Mouse (Mus musculus) liver, embryonic 13.5 days (tissue): Measurements from ENCODE around the gene Lrrc58. TPM values are rescaled to one million over a fixed set of nuclear protein-coding genes. Genes with fewer than 3 reads are reported as not detected.

ENCODE experiments used
- ATAC-seq: fragments of 200-750 bp; cut with Nextera tagmentation; 2 replicates; pipeline ENCODE4 v1.8.0; 2017; ENCODE audit warnings: low read depth, mild to moderate bottlenecking, moderate number of reproducible peaks, moderate library complexity
- DNase-seq: peaks from one replicate; pipeline ENCODE4 v3.0.0; 2022
- H3K27ac ChIP-seq: fragments of 300-500 bp; sonication (generic); 2 replicates; pipeline ENCODE4 v1.5.1; 2015; ENCODE audit warnings: moderate library complexity, mild to moderate bottlenecking, inconsistent platforms
- H3K27me3 ChIP-seq: fragments of 300-500 bp; sonication (generic); 2 replicates; pipeline ENCODE4 v1.6.1; 2015; ENCODE audit warnings: mild to moderate bottlenecking, inconsistent platforms
- H3K36me3 ChIP-seq: fragments of 300-500 bp; sonication (generic); 2 replicates; pipeline ENCODE4 v1.6.1; 2015; ENCODE audit warnings: mild to moderate bottlenecking, inconsistent platforms
- H3K4me1 ChIP-seq: fragments of 300-500 bp; sonication (generic); replicated peaks from 2 replicates; pipeline ENCODE4 v1.6.1; 2015; ENCODE audit warnings: inconsistent platforms
- H3K4me2 ChIP-seq: fragments of 300-500 bp; sonication (generic); 2 replicates; pipeline ENCODE4 v1.6.1; 2015; ENCODE audit warnings: inconsistent platforms, mild to moderate bottlenecking, moderate library complexity
- H3K4me3 ChIP-seq: fragments of 300-500 bp; sonication (generic); replicated peaks from 2 replicates; pipeline ENCODE4 v1.5.1; 2015; ENCODE audit warnings: mild to moderate bottlenecking, inconsistent platforms
- H3K9ac ChIP-seq: fragments of 300-500 bp; sonication (generic); 2 replicates; pipeline ENCODE4 v1.6.1; 2015; ENCODE audit warnings: mild to moderate bottlenecking, inconsistent platforms
- H3K9me3 ChIP-seq: fragments of 300-500 bp; sonication (generic); replicated peaks from 2 replicates; pipeline ENCODE4 v1.6.1; 2016; ENCODE audit warnings: inconsistent platforms
- WGBS: fragments of 180-500 bp; shearing (Covaris S2); methylation state at CpG from one replicate; pipeline ENCODE4 v1.1.7; 2015; ENCODE audit not compliant: insufficient replicate concordance; 5-methylcytosine and 5-hydroxymethylcytosine counted together
- polyA plus RNA-seq: library from polyadenylated mRNA; unstranded; fragments of >200 nt; fragmentation: Nextera tagmentation; extraction: Ambion mirVana; gene quantifications from 2 replicates; pipeline ENCODE4 v1.2.1, GENCODE M21; 2015

Lrrc58 gene
- polyA plus RNA-seq, 1 experiment from 2014 or later: 12.1 TPM

DNA sequence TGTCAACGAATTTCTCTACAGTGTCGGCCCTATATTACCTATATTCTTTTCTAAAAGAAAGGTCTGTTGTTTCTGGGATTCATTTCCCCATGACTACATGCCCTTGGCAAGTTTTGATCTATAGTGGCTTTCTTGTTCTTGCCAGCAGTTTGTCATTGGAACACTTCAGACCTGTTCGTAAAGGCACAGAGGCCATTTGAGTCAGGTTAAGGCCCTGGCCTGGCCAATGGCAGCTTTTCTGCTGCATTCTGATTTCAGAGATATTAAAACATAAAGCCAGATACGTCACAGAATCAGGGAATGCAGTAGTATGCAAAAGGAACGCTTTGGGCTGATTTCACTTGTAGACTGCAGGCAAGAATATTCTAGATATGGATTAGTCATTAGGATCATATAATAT is 30.6 kb downstream of the Lrrc58 start:
- Histone ChIP-seq H3K27ac (no peak overlapping the region), H3K36me3 (no peaks in the 10 kb centered on the region), H3K4me1 (peaks cover 14% of the 10 kb centered on the region), H3K27me3 (no peaks in the 10 kb centered on the region), H3K9ac (no peak overlapping the region), H3K4me2 (no peak overlapping the region), H3K4me3 (no peak overlapping the region), H3K9me3 (no peaks in the 10 kb centered on the region)
- ATAC-seq (no peak), DNase-seq (no peak)
- 72% methylated on average over 5 of the region's 5 CpGs for WGBS

DNA sequence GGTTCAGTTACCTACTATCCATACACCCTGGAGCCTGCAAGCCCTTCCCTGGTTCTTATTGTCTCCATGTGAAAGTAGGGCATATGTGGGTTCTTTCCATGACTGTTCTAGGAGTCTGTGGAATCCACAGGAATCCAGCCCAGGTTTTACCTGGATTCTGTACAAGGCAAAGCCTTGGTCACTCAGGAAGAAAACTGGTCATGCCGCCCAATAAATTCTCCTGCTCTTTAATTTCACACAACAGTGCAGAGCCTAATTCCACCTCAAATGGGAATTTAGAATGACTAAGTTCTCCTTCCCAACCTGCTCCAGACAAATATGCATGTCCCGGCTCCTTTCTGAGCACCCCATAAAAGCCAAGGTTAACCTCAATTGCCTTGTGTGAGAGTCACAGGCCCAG is 31.2 kb downstream of the Lrrc58 start:
- H3K9ac ChIP-seq: no peak overlapping the region
- no peak overlapping the region for H3K27ac ChIP-seq
- peaks cover 8% of the 10 kb centered on the region for H3K4me1 ChIP-seq
- H3K27me3 ChIP-seq: no peaks in the 10 kb centered on the region
- no peak overlapping the region for H3K4me3 ChIP-seq
- WGBS: 58% methylated on average over 2 of the region's 2 CpGs
- DNase-seq (no peak), ATAC-seq (no peak)
- H3K36me3 ChIP-seq: no peaks in the 10 kb centered on the region
- H3K9me3 ChIP-seq: no peaks in the 10 kb centered on the region
- no peak overlapping the region for H3K4me2 ChIP-seq

DNA sequence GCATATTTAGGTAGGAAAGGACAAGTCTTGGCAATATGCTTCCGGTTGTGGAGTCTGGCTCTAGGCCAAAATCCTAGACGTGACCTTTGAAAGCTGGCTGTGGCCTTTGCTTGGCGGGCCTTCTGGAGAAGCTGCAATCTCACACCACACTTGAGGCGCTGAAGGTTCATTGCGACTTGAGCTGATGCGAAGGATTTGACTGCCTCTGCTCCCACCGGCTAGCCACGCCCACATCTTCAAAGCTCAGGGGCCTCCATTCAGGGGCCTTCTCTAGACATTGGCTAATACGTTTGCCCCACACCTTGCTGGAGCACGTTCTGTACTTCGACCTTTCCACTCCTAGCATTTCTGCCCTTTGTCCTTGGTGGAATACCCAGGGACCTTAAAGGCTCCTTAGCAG is 33.1 kb downstream of the Lrrc58 start:
- no peak for DNase-seq
- no peak overlapping the region for H3K27ac ChIP-seq
- no peak overlapping the region for H3K4me2 ChIP-seq
- no peak overlapping the region for H3K9ac ChIP-seq
- H3K9me3 ChIP-seq: no peaks in the 10 kb centered on the region
- no peak overlapping the region for H3K4me3 ChIP-seq
- no peaks in the 10 kb centered on the region for H3K27me3 ChIP-seq
- ATAC-seq: no peak
- no peaks in the 10 kb centered on the region for H3K4me1 ChIP-seq
- WGBS: 49% methylated on average over 11 of the region's 11 CpGs
- no peaks in the 10 kb centered on the region for H3K36me3 ChIP-seq

DNA sequence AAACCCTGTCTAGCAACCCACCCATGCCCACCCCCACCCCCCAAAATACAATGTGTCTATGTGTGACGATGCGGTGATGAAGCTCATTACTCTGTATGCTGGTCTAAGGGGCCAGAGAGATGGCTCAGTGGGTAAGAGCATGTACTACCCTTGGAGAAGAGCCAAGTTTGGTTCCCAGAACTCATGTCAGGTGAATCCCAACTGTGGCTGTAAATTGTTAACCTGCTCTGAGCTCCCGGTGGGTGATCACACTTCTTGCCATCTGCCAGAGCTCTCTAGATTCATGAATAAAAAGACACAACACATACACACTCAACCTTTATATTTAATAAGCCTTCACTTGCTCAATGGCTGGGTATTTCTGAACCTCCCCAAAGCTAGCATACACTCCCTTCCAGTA is 38.3 kb downstream of the Lrrc58 start:
- H3K9me3 ChIP-seq: no peaks in the 10 kb centered on the region
- H3K27ac ChIP-seq: no peak overlapping the region
- ATAC-seq (no peak), DNase-seq (no peak)
- no peaks in the 10 kb centered on the region for H3K4me1 ChIP-seq
- no peak overlapping the region for H3K4me3 ChIP-seq
- no peaks in the 10 kb centered on the region for H3K27me3 ChIP-seq
- H3K36me3 ChIP-seq: no peaks in the 10 kb centered on the region
- H3K9ac ChIP-seq: no peak overlapping the region
- 77% methylated on average over 3 of the region's 3 CpGs for WGBS
- no peak overlapping the region for H3K4me2 ChIP-seq

DNA sequence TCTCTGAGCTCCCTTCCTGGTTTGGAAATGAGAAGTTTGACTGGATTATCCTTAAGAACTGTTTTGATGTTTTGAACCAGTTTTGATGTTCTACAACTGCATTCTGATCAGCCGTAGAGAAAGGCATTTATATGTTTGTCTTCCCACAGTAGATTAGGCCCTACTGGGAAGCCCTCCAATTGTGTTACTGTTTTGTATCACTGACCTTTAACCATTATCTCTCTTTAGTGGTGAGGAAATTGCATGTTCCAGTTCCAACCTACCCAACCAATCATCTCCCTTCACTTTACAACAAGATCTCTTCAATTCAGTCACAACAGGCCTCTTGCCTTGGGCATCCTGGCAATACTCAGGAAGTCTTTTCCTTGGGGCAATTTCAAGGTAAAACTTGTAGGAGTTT is 42.9 kb downstream of the Lrrc58 start:
- no peak overlapping the region for H3K27ac ChIP-seq
- no peak overlapping the region for H3K9ac ChIP-seq
- no peaks in the 10 kb centered on the region for H3K4me1 ChIP-seq
- H3K4me3 ChIP-seq: no peak overlapping the region
- no peaks in the 10 kb centered on the region for H3K9me3 ChIP-seq
- 54% methylated on average over 1 of the region's 1 CpGs for WGBS
- DNase-seq: no peak
- no peak for ATAC-seq
- H3K27me3 ChIP-seq: peaks cover 18% of the 10 kb centered on the region
- no peaks in the 10 kb centered on the region for H3K36me3 ChIP-seq
- H3K4me2 ChIP-seq: no peak overlapping the region

DNA sequence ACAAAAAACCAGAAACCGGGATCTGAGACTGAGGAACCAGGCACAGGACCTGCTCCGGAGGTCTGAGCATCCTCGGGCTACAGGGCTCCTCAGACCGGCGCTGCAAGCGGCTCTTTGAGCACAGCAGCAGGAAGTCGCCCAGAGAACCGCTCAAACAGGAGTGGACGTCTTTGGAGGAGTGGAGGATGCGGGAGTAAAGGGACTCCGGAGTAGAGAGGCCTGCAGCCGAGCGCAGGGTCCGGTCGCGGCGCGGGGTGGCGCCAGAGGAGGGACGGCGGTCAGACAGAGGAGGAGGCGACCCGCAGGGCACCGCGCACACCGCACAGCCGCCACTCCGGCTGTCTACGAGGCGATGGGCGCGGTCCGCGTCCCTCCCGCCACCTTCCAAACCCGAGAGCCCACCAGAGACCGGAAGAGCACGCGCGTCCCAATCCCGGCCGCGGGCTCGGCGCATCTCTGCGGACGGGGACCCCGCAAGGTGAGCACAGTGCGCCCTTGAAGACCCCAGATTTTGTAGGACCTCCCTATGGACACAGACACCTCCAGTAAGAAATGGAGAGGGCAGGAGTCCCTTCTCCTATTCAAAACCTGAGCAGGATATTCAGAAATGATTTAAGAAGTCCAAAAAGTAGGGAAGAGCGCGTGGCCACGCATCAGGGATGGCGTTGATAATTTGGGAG is 48.1 kb downstream of the Lrrc58 start, which contains the start of gene Gpr156:
Gpr156 (plus strand) TSS at position 359 of the 680 bp plus-strand sequence.
- Histone ChIP-seq H3K9ac (no peak within 1 kb of the TSS), H3K27ac (no peak within 1 kb of the TSS), H3K27me3 (peaks cover 40% of the 10 kb centered on the region), H3K36me3 (no peaks in the 10 kb centered on the region), H3K4me1 (no peaks in the 10 kb centered on the region), H3K4me2 (peak within 1 kb of the TSS; percentile 57), H3K4me3 (peak within 1 kb of the TSS; percentile 40), H3K9me3 (no peaks in the 10 kb centered on the region)
- WGBS: 3% methylated on average over 42 of the region's 53 CpGs
- ATAC-seq: no peak
- DNase-seq: no peak

DNA sequence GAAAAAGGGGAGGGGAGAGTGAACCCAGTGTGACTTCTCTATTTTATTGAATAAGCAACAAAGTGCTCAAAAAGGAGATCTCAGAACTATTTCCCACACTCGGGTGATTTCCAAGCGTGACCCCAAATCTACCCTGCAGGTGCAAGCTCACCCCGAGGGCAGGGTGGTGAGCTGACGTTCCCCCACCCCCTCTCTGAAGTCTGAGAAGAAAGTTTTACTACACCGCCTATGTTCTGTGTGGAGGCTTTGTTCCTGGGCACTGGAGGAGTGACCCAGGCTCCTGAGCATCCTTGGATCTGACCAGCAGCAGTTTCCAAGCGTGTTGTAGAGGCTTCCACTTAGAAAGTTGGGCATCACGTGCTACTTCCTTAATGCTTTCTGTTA is 48.6 kb downstream of the Lrrc58 start:
- Histone ChIP-seq H3K4me3 (no peak overlapping the region), H3K9me3 (no peaks in the 10 kb centered on the region), H3K36me3 (no peaks in the 10 kb centered on the region), H3K9ac (no peak overlapping the region), H3K27ac (no peak overlapping the region), H3K4me1 (no peaks in the 10 kb centered on the region), H3K27me3 (peaks cover 40% of the 10 kb centered on the region), H3K4me2 (no peak overlapping the region)
- WGBS: 28% methylated on average over 7 of the region's 7 CpGs
- DNase-seq (no peak), ATAC-seq (no peak)

DNA sequence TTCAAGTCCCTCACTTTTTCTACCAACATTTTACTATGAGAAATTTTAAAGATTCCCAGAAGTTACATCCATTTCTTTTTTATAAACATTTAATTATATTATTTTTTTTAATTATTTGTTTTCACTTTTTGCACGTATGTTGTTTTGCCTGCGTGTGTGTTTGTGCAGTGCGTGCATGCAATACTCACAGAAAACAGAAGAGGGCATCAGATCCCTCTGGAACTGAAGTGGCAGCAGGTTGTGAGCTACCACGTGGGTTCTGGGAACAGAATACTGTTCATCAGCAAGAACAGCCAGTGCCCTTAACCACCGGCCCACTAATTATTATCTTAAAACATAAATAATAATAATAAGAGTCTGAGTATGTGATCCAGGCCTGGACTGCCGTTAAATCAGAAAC is 50.8 kb downstream of the Lrrc58 start:
- Histone ChIP-seq H3K9ac (no peak overlapping the region), H3K27ac (no peak overlapping the region), H3K4me2 (no peak overlapping the region), H3K27me3 (peaks cover 40% of the 10 kb centered on the region), H3K4me3 (no peak overlapping the region), H3K9me3 (no peaks in the 10 kb centered on the region), H3K36me3 (no peaks in the 10 kb centered on the region), H3K4me1 (no peaks in the 10 kb centered on the region)
- DNase-seq (no peak), ATAC-seq (no peak)
- 74% methylated on average over 6 of the region's 6 CpGs for WGBS

DNA sequence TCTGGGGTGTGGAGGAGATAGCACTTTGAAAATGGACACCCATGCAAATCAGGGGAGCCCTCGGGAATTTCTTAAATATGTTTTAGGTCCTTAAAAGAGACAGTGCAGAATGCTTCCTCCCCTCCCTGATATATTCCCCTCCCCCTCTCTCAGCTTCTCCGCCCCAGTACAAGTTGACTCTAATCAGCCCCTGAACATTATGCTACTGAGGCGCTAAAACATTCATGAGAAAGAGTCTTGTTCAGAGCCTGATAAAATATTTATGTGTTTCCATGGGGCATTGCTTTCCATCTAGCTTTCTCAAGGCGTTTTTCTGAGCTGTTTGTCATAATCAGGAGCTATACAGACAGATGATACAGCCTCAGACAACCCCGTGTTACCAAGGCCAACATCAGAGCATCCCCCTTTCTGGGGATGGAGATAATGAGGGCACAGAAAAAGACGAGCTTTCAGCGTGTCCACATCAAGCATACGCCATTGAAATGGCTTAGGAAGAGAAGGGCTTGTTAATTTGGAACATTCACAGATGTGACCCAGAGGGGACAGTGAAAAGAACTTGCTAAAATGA is 52.7 kb downstream of the Lrrc58 start:
- WGBS: 45% methylated on average over 8 of the region's 8 CpGs
- H3K36me3 ChIP-seq: no peaks in the 10 kb centered on the region
- ATAC-seq (no peak), DNase-seq (no peak)
- peaks cover 23% of the 10 kb centered on the region for H3K27me3 ChIP-seq
- no peak overlapping the region for H3K4me2 ChIP-seq
- H3K4me3 ChIP-seq: no peak overlapping the region
- no peaks in the 10 kb centered on the region for H3K4me1 ChIP-seq
- no peaks in the 10 kb centered on the region for H3K9me3 ChIP-seq
- no peak overlapping the region for H3K27ac ChIP-seq
- no peak overlapping the region for H3K9ac ChIP-seq

DNA sequence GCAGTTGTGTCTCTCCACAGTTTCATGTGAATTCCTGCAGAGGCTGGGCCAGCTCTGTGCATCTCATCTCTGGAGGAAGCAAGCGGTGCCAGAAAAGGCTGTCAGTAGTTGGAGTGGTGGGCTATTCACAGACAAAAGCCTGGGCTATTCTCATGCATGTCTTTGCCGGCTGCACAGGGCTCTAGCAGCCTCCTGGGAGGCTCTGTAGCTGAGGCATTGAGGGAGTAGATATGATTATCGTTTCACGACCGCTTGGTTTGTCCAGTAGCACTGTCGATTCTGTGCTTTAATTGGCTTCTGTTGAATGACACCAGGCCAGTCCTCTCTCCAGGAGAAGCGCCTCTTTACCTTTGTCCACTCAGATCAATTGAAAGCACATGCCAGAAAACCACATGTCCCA is 57.9 kb downstream of the Lrrc58 start:
- H3K9ac ChIP-seq: no peak overlapping the region
- 57% methylated on average over 7 of the region's 7 CpGs for WGBS
- no peaks in the 10 kb centered on the region for H3K4me1 ChIP-seq
- H3K9me3 ChIP-seq: no peaks in the 10 kb centered on the region
- no peak overlapping the region for H3K4me2 ChIP-seq
- ATAC-seq (no peak), DNase-seq (no peak)
- H3K27me3 ChIP-seq: no peaks in the 10 kb centered on the region
- H3K4me3 ChIP-seq: no peak overlapping the region
- H3K27ac ChIP-seq: no peak overlapping the region
- H3K36me3 ChIP-seq: no peaks in the 10 kb centered on the region

DNA sequence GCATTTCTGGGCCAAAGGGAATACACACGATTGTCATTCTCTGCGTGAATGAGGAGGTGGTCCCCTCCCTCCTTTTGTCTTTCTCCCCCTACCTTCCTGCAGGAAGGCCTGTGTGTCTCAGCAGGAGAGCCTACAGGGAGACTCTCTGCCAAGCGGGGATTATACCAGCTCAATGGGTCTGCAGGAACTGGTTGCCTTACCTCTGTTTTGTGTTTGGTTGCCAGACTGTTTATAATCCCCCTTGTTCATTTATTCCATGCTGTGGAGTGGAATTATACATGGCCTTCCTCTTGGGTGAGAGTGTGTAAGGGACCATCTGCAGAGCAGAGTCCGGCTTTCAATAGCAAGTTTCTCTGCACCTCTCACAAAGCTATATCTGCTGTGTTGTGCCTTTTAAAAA is 58.9 kb downstream of the Lrrc58 start:
- no peak overlapping the region for H3K27ac ChIP-seq
- no peak for ATAC-seq
- no peak overlapping the region for H3K9ac ChIP-seq
- no peak overlapping the region for H3K4me3 ChIP-seq
- H3K36me3 ChIP-seq: no peaks in the 10 kb centered on the region
- DNase-seq: no peak
- no peaks in the 10 kb centered on the region for H3K4me1 ChIP-seq
- H3K4me2 ChIP-seq: no peak overlapping the region
- no peaks in the 10 kb centered on the region for H3K27me3 ChIP-seq
- no peaks in the 10 kb centered on the region for H3K9me3 ChIP-seq
- 49% methylated on average over 4 of the region's 4 CpGs for WGBS

DNA sequence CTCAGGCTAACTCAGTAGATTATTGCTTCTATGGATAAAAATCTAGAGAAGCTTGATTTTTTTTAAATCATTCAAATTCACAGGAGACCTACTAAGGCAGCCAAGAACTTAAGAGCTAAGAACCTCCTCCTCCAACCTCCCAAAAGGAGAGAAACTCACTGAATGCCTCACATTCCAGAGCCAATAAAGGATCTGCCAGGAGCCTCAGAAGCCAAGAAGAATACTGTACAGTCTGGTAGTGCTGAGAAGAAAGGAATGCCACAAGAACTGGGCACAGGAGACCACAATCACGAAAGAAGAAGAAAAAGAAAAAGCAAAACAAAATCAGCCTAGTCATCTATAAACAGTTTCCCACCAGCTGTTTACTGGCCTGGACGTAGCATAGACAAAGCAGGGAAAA is 60.8 kb downstream of the Lrrc58 start:
- Histone ChIP-seq H3K27ac (no peak overlapping the region), H3K36me3 (no peaks in the 10 kb centered on the region), H3K9me3 (no peaks in the 10 kb centered on the region), H3K27me3 (no peaks in the 10 kb centered on the region), H3K4me2 (no peak overlapping the region), H3K4me3 (no peak overlapping the region), H3K4me1 (no peaks in the 10 kb centered on the region), H3K9ac (no peak overlapping the region)
- DNase-seq (no peak), ATAC-seq (no peak)
- WGBS: 63% methylated on average over 2 of the region's 2 CpGs
